Mouse (Mus musculus) retina, embryonic 14.5 days (tissue): Measurements from ENCODE around the gene Narfl.

Source experiments
- DNase-seq: peaks from one replicate; pipeline ENCODE4 v3.0.0-alpha.2; 2015; ENCODE audit warnings: low spot score

Narfl gene

GRCm38 (mm10) chr17:25830200-25830753 is 56.7 kb downstream of the Narfl start:
- DNase-seq, result no peak

- no peak for DNase-seq
Observed at GRCm38 (mm10) chr17:25830806-25831431, 57.3 kb downstream of the Narfl start.

DNA sequence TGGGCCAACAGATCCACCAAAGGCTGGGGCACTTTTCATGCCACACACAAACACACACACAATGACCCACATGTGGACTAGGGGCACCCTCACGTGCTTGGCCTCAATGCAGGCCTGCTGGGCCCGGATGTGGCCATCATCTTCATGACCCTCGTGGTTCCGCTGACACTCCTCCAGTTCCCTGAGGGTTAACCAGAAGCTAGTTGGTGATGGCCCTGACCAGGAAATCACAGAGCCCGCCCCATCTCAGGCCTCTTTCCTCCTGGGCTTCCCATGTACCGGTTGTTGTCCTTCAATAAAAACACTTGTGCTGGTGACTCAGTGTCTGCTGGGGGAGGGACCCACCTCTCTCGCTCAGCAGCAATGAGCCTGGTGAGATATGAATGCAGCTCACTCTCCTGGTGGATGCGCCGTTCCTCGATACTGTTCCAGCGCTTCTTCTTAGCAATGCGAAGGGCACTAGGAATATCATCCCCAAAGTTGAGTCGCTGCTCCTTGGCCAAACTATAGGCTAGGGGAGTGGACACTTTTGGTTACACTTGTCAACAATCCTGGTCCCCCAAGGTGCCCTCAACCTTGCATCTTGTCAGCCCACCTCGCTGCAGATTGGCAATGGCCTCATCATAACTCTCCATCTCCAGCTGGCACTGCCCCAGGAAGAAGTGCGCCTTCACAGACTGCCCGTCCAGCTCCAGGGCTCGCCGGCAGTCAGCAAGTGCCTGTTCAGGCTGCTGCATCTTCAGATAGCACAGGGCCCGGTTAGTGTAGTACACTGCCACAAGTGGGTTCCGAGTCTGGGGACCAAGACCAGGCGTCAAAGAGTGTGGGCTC is 58.1 kb downstream of the Narfl start:
- DNase-seq, result no peak

GRCm38 (mm10) chr17:25832436-25833290 is 59.1 kb downstream of the Narfl start:
- DNase-seq, result peak; percentile 100
